Mouse (Mus musculus): ENCODE data around the gene Otx2. TPM values are rescaled to one million over a fixed set of nuclear protein-coding genes. Genes with fewer than 3 reads are reported as not detected.

Gene Otx2
- total RNA-seq, 2 experiments from 2014 or later, result not detected

Other genes starting within 250 kb of the Otx2 start
- gene Tmem260, start 227.7 kb downstream of the Otx2 start, total RNA-seq (2015), result 18.6 and 20.6 TPM in 2 replicates
- gene Tmem260, start 227.7 kb downstream of the Otx2 start, total RNA-seq (2017), result 15.6 and 16.7 TPM in 2 replicates